Mouse (Mus musculus) intestine, postnatal 0 days (tissue): ENCODE results near the gene Ywhaq. TPM values are rescaled to one million over a fixed set of nuclear protein-coding genes. Genes with fewer than 3 reads are reported as not detected.

ENCODE experiments used
- ATAC-seq: fragments of 200-750 bp; cut with Nextera tagmentation; 2 replicates; pipeline ENCODE4 v1.8.0; 2017; ENCODE audit warnings: mild to moderate bottlenecking, moderate TSS enrichment, moderate library complexity
- H3K27ac ChIP-seq: fragments of 300-500 bp; sonication (generic); 2 replicates; pipeline ENCODE4 v1.5.1; 2014; ENCODE audit warnings: mild to moderate bottlenecking, low read depth, low read length, moderate library complexity
- H3K27me3 ChIP-seq: fragments of 300-500 bp; sonication (generic); replicated peaks from 2 replicates; pipeline ENCODE4 v1.6.1; 2014; ENCODE audit warnings: low read length, mixed read lengths; ENCODE audit not compliant: control insufficient read depth, insufficient read depth
- H3K36me3 ChIP-seq: fragments of 300-500 bp; sonication (generic); 2 replicates; pipeline ENCODE4 v1.6.1; 2014; ENCODE audit warnings: mild to moderate bottlenecking, moderate library complexity; ENCODE audit not compliant: control insufficient read depth, insufficient read depth
- H3K4me1 ChIP-seq: fragments of 300-500 bp; sonication (generic); replicated peaks from 2 replicates; pipeline ENCODE4 v1.6.1; 2014; ENCODE audit warnings: antibody characterized with exemption, low read length, mixed read lengths; ENCODE audit not compliant: control insufficient read depth, insufficient read depth
- H3K4me2 ChIP-seq: fragments of 300-500 bp; sonication (generic); replicated peaks from 2 replicates; pipeline ENCODE4 v1.6.1; 2014; ENCODE audit warnings: low read depth, mild to moderate bottlenecking, moderate library complexity
- H3K4me3 ChIP-seq: fragments of 300-500 bp; sonication (generic); 2 replicates; pipeline ENCODE4 v1.5.1; 2014; ENCODE audit warnings: low read depth, low read length
- H3K9ac ChIP-seq: fragments of 300-500 bp; sonication (generic); 2 replicates; pipeline ENCODE4 v1.6.1; 2014; ENCODE audit warnings: mild to moderate bottlenecking, low read depth, low read length
- H3K9me3 ChIP-seq: fragments of 300-500 bp; sonication (generic); 2 replicates; pipeline ENCODE4 v1.6.1; 2016; ENCODE audit warnings: mixed run types; ENCODE audit not compliant: control insufficient read depth
- CTCF ChIP-seq: sonication (generic); IDR thresholded peaks from 2 replicates; pipeline ENCODE4 v1.5.1; 2016; ENCODE audit warnings: low read depth, mild to moderate bottlenecking, control low read depth, antibody characterized with exemption, moderate library complexity
- WGBS: fragments of 180-500 bp; shearing (Covaris S2); extraction: QIAGEN DNeasy Blood & Tissue Kit; methylation state at CpG from one replicate; pipeline ENCODE4 v1.1.7; 2014; 5-methylcytosine and 5-hydroxymethylcytosine counted together
- polyA plus RNA-seq: library from polyadenylated mRNA; unstranded; fragments of >200 nt; fragmentation: Nextera tagmentation; extraction: Ambion mirVana; gene quantifications from 2 replicates; pipeline ENCODE4 v1.2.1, GENCODE M21; 2015

Gene Ywhaq
- polyA plus RNA-seq, 1 experiment from 2014 or later, result 235 TPM

DNA sequence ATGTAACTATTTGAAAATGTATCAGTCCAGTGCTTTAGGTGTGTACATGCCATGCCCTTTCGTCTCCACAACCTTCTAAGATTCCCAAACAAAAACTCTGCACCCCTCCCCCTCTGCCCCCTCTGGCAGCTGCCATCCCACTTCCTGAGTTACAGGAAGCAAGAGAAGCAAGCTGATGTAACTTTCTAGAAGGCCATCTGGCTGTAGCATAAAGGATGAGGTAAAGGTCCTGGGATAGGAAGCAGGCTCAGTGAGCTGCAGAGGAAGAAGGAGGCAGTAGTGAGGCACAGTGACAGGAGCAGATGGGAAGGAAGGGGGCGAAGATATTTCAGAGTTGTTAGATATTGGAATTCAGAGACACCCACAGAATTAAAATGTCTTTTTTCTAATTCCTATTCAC lies 13.6 kb upstream of the Ywhaq start:
- Histone ChIP-seq H3K4me3 (no peak overlapping the region), H3K4me2 (no peak overlapping the region), H3K36me3 (no peaks in the 10 kb centered on the region), H3K4me1 (0 out of 2 replicates have a peak, but pooled peaks cover under 1% of the 10 kb centered on the region), H3K27me3 (no peaks in the 10 kb centered on the region), H3K27ac (no peak overlapping the region), H3K9ac (no peak overlapping the region), H3K9me3 (no peaks in the 10 kb centered on the region)
- no peak; the same call in 1 of the 2 replicates for TF ChIP-seq CTCF
- ATAC-seq, result no peak
- 61% methylated on average over 2 of the region's 2 CpGs for WGBS

- Histone ChIP-seq H3K36me3 (no peaks in the 10 kb centered on the region), H3K4me2 (no peak overlapping the region), H3K27me3 (no peaks in the 10 kb centered on the region), H3K9ac (no peak overlapping the region), H3K27ac (no peak overlapping the region), H3K4me3 (no peak overlapping the region), H3K9me3 (no peaks in the 10 kb centered on the region), H3K4me1 (0 out of 2 replicates have a peak, but pooled peaks cover 8% of the 10 kb centered on the region)
- ATAC-seq, result no peak
- WGBS, result 64% methylated on average over 4 of the region's 4 CpGs
- TF ChIP-seq CTCF, result no peak
Observed at GRCm38 (mm10) chr12:21430140-21430539, 12.7 kb upstream of the Ywhaq start.

GRCm38 (mm10) chr12:21429021-21429420 lies 11.6 kb upstream of the Ywhaq start:
- no peak overlapping the region for H3K27ac ChIP-seq
- H3K4me1 ChIP-seq, result 0 out of 2 replicates have a peak, but pooled peaks cover 8% of the 10 kb centered on the region
- H3K4me3 ChIP-seq, result no peak overlapping the region
- H3K27me3 ChIP-seq, result no peaks in the 10 kb centered on the region
- H3K9me3 ChIP-seq, result no peaks in the 10 kb centered on the region
- ATAC-seq, result no peak
- H3K4me2 ChIP-seq, result no peak overlapping the region
- 74% methylated on average over 1 of the region's 1 CpGs for WGBS
- H3K36me3 ChIP-seq, result no peaks in the 10 kb centered on the region
- TF ChIP-seq CTCF, result no peak
- H3K9ac ChIP-seq, result no peak overlapping the region

- Histone ChIP-seq H3K27me3 (no peaks in the 10 kb centered on the region), H3K27ac (peak overlapping the region; percentile 46), H3K9me3 (no peaks in the 10 kb centered on the region), H3K9ac (peak overlapping the region; percentile 13; the same call in 1 of the 2 replicates), H3K36me3 (no peaks in the 10 kb centered on the region), H3K4me1 (0 out of 2 replicates have a peak, but pooled peaks cover 8% of the 10 kb centered on the region), H3K4me3 (peak overlapping the region; percentile 22), H3K4me2 (peak overlapping the region; percentile 61)
- no peak for TF ChIP-seq CTCF
- 2% methylated on average over 16 of the region's 16 CpGs for WGBS
- peak; percentile 97 for ATAC-seq
Observed at GRCm38 (mm10) chr12:21426065-21426940, 8.9 kb upstream of the Ywhaq start.

DNA sequence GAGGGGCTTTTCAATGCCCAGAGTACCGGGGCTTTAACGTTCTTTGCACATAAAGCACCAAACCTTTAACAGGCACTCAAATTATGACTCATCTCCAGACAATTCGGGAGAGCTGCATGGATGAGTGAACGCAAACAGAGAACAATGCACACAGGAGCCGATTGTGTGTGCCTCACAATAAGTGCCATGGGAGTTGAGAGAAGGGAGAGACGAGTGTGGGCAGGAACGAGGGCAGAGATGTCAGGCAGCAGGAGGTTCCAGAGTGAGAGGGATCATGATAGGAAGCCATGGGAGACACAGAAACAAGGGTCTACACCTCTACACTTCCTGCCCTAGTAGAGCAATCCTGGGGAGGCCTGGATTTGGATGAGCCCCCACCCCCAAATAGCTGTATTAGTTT lies 7.2 kb upstream of the Ywhaq start:
- 0 out of 2 replicates have a peak, but pooled peaks cover 8% of the 10 kb centered on the region for H3K4me1 ChIP-seq
- ATAC-seq, result no peak
- WGBS, result 44% methylated on average over 7 of the region's 7 CpGs
- no peak overlapping the region for H3K9ac ChIP-seq
- H3K4me3 ChIP-seq, result no peak overlapping the region
- H3K36me3 ChIP-seq, result no peaks in the 10 kb centered on the region
- H3K4me2 ChIP-seq, result no peak overlapping the region
- no peak overlapping the region for H3K27ac ChIP-seq
- no peaks in the 10 kb centered on the region for H3K27me3 ChIP-seq
- no peaks in the 10 kb centered on the region for H3K9me3 ChIP-seq
- TF ChIP-seq CTCF, result no peak

DNA sequence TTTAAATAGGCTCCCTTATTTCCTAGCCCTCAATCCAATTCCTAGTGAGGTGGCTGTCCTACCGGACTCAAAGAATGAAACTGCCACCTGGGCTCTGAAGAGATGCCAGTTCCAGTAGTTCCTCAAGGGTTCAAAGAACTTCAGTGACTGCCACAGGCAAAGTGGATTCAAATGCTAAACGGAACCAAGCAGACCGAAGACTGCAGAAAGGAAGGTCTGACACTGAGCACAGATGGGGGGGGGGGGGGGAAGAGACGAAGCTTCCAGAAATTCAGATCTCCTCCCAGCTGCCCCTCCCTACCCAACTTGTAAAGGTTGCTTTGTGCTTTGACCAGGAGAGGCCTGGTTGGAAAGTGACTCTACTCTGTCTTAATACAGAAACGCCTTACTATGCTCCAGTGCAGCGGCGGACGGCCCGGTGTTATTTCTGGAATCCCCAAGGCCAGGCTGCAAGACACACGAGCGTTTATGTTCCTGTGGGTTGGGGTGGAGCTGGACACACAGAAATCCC lies 1.2 kb upstream of the Ywhaq start:
- Histone ChIP-seq H3K4me3 (peak overlapping the region; percentile 97; the same call in 1 of the 2 replicates), H3K4me2 (peak overlapping the region; percentile 74), H3K9me3 (no peaks in the 10 kb centered on the region), H3K36me3 (0 out of 2 replicates have a peak, but pooled peaks cover 3% of the 10 kb centered on the region), H3K4me1 (peaks cover 12% of the 10 kb centered on the region), H3K27me3 (no peaks in the 10 kb centered on the region), H3K27ac (peak overlapping the region; percentile 29), H3K9ac (no peak overlapping the region)
- WGBS, result 35% methylated on average over 10 of the region's 11 CpGs
- no peak for TF ChIP-seq CTCF
- no peak for ATAC-seq
